Mouse (Mus musculus) urinary bladder, adult 18-20 months (tissue): ENCODE data around the gene Izumo4.

Experiments
- DNase-seq, 2 experiments: peaks; one replicate each; pipeline ENCODE4 v3.0.0; 2022; ENCODE audit warnings: low spot score in 2 of 2, mixed read lengths in 2 of 2

Izumo4 gene

GRCm38 (mm10) chr10:80727369-80728127 lies 25.6 kb downstream of the Izumo4 start:
- DNase-seq: peak in 1 of 2 experiments; percentile 20

GRCm38 (mm10) chr10:80732611-80733101 lies 30.7 kb downstream of the Izumo4 start:
- DNase-seq: no peak

GRCm38 (mm10) chr10:80736731-80737130 lies 34.7 kb downstream of the Izumo4 start:
- no peak for DNase-seq

GRCm38 (mm10) chr10:80738657-80739056 lies 36.7 kb downstream of the Izumo4 start:
- DNase-seq: no peak

- DNase-seq: no peak
These were observed 39.2 kb downstream of the Izumo4 start for GRCm38 (mm10) chr10:80741146-80741545.

GRCm38 (mm10) chr10:80741634-80742179 lies 39.7 kb downstream of the Izumo4 start:
- DNase-seq: no peak

- DNase-seq: peak; percentile 96 to 97
These were observed 40.4 kb downstream of the Izumo4 start, which contains the start of gene Ap3d1 for GRCm38 (mm10) chr10:80742180-80742978. Ap3d1 (minus strand) TSS chr10:80742264.

GRCm38 (mm10) chr10:80744262-80744661 lies 42.3 kb downstream of the Izumo4 start:
- DNase-seq: no peak

- DNase-seq: peak in 1 of 2 experiments; percentile 56
These were observed 45.4 kb downstream of the Izumo4 start for GRCm38 (mm10) chr10:80747410-80747809.

GRCm38 (mm10) chr10:80748609-80749008 lies 46.6 kb downstream of the Izumo4 start:
- peak in 1 of 2 experiments; percentile 20 for DNase-seq

GRCm38 (mm10) chr10:80751188-80751832 lies 49.3 kb downstream of the Izumo4 start:
- peak in 1 of 2 experiments; percentile 75 for DNase-seq

GRCm38 (mm10) chr10:80752079-80752625 lies 50.2 kb downstream of the Izumo4 start:
- peak in 1 of 2 experiments; percentile 68 for DNase-seq

GRCm38 (mm10) chr10:80754594-80755290 lies 52.8 kb downstream of the Izumo4 start, which contains the start of gene Dot1l:
Dot1l (plus strand) TSS chr10:80755206.
- DNase-seq: peak; percentile 93 to 95
